Mouse (Mus musculus) frontal cortex, postnatal 36 days (tissue): ENCODE results near the gene Msi2.

Source experiments
- DNase-seq, 2 experiments: peaks; one replicate each; pipeline ENCODE4 v3.0.0; 2022; ENCODE audit warnings: low spot score in 2 of 2

Gene Msi2

DNA sequence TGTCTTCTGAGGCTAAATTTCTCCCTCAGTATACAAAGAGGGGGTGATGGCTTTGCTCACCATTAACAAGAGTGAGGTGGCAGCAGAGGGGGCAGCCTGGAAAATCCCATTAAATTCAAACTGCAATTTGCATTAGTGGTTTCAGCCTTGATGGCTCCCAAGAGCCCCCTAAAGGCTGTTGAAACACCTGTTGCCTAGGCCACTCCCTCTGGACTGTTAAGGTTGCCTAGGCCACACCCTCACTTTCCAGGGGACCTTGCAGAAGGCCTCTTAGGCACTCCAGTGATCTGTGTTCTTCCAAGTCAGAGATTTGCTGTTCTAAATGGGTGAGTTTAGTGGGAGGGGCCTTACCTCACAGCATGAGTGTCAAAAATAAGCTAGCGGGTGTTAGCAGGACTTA lies 232.3 kb downstream of the Msi2 start:
- no peak for DNase-seq

GRCm38 (mm10) chr11:88485088-88485487 lies 233.2 kb downstream of the Msi2 start:
- no peak for DNase-seq

DNA sequence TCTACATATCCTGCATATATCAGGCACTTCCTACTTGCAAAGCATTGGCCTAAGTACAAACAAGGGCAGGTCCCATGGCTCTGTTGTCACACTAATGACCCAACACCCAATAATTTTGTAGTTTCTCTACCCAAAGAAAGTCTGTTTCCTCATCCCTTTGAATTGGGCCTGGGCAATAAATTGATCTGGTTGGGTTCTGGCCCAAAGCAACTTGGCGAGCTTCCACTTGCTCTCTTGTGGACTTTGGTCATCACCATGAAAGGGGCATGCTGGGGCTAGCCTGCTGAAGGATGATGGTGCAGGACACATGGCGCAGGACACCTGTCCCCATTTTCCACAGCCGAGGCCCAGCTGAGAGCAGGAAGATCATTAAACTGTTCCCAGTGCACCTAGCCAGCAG lies 234.3 kb downstream of the Msi2 start:
- DNase-seq, result no peak

DNA sequence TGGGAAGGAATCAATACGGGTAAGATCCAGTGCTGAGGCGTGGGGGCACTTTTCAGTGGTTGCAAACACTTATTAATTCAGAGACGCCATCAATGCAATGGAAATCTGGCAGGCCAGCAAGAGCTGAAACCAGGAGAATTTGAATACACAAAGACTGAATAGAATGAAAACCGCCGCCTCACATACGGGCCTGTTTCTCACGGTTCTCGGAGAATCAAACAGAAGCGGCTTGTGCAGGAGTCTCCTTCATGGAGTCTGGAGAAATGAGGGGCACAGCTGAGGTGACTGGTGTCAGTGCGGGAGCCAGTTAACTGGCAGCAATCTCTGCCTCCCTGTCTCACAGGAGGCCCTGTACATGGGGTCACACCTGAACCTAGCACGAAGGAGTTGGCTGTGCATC lies 235.7 kb downstream of the Msi2 start:
- peak in 1 of 2 experiments; percentile 44 for DNase-seq

GRCm38 (mm10) chr11:88482236-88482635 lies 236.1 kb downstream of the Msi2 start:
- DNase-seq, result no peak

DNA sequence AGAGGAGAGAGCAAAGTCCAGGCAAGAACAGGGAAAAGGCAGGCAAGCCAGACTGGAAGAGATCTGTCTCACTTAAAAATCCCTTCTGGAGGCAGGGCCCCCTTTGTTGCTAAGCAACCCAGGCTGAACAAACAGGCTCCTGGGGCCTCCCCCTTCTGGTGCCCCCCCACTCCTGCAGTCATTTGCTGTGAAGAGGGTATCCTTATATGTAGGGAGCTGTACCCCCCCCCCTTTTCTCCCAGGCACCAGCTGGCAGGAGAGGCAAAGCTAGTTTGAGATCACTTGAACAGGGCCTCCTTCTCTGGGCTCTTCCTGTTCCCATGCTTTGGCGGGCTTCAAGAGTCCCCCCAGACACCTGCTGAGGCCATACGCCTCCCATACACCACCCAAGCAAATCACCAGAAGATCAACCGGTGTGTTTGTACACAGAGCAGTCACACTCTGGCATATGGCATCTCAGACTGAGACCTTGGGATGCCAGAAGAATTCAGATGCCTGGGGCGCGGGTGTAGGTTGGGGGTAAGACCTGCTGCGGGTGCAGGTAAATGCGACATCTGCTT lies 236.6 kb downstream of the Msi2 start:
- peak in 1 of 2 experiments; percentile 9 for DNase-seq

DNA sequence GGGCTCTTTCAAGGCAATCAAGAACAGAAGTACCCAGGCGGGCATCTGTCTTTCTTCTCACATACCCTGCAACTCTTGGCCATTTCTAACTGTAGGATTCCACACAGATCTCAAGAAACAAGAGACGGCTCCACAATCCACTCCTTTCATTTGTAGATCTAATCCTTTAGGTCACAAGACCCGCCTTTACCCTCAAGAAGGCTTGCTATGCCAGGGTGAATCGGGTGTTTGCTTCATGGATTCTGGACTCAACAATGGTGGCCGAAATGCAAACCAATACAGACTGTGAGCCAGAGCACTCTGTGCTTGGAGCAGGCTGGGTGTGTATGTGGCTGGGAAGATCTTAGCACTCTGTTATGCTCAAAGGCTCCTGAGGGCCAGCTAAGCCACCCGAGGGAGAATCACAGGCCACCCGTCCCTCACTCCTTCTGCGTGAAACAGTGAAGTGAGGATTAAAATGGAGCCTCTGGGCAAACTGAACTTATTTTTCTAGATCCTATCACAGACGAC lies 237.2 kb downstream of the Msi2 start:
- no peak for DNase-seq

DNA sequence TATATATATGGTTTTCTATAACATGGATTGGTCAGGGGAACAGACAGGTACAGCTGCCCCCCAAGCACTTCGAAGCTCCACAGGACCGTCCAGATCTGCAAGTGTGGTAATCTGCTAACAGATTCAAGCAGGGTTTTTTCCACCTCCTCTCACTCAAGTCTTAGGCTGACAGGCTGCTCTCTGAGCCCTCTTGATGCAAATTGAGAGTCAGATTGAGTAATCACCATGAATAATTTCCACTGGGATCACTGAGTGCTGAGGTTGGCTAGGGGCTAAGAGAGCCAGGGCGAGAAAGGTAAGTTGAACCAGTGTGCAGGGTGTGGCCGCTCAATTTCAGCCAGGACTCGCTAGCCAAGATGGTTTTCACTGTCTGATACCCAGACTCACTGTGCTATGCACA lies 238.8 kb downstream of the Msi2 start:
- DNase-seq, result no peak

GRCm38 (mm10) chr11:88474889-88475440 lies 243.3 kb downstream of the Msi2 start:
- DNase-seq, result no peak

- DNase-seq, result no peak
These were observed 245.6 kb downstream of the Msi2 start for GRCm38 (mm10) chr11:88472731-88473130.

DNA sequence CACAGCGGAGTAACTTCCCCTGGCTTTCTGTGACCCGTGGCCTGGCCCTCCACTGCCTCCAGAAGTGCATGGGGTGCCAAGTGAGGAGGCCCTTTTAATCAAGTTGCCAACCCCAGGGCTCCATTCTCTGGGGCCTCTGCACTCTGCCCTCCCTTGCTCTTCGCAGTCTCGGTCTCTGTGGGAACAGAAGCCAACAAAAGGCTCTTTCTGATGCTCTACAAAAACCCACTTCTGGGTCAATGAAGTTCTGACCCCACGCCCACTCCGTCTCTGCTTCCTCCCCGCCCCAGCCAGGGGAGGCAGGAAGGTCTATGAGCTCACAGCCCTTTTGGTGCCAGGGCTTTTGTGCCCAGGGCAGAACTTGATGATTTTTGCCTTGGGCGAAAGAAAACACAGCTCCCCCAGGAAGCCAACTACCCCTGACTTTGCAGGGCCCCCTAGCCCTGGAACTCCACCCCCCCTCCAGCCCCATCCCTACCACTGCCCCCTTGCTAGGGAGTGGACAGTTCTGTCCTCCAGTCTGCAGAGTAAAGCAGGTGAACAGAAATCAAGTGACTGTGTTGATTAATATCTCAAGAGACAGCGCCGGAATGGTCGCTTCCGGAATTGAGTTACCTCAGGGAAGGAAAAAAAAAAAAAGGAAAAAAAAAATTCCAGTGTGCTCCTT lies 246.2 kb downstream of the Msi2 start:
- DNase-seq, result peak in 1 of 2 experiments; percentile 40

GRCm38 (mm10) chr11:88470599-88470998 lies 247.7 kb downstream of the Msi2 start:
- no peak for DNase-seq

GRCm38 (mm10) chr11:88468996-88469395 lies 249.3 kb downstream of the Msi2 start:
- no peak for DNase-seq

- peak; percentile 25 to 39 for DNase-seq
These were observed 250.6 kb downstream of the Msi2 start for GRCm38 (mm10) chr11:88467498-88468245.

- no peak for DNase-seq
These were observed 254.4 kb downstream of the Msi2 start for GRCm38 (mm10) chr11:88463951-88464350.

- no peak for DNase-seq
These were observed 255.5 kb downstream of the Msi2 start for GRCm38 (mm10) chr11:88462789-88463188.

DNA sequence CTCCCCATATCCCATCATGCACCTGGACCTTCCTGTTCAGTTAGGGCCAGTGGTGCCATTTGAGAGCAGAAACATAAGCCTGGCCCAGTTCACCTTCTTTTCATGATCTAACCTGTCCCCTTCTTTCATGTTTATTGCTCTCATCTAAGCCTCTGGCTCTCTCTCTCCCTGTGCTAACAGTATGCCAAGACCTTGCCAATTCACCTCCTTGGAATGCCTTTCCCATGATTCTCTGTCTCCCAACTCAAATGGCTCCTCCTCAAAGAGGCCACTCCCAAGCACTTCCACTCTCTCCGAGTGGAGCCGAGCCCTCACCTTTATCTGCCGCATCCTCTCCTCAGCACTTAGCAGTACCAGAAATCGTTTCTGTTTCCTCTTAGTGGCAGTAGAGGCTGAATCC lies 256.7 kb downstream of the Msi2 start:
- DNase-seq, result no peak

GRCm38 (mm10) chr11:88459946-88460736 lies 258.2 kb downstream of the Msi2 start:
- DNase-seq, result no peak

DNA sequence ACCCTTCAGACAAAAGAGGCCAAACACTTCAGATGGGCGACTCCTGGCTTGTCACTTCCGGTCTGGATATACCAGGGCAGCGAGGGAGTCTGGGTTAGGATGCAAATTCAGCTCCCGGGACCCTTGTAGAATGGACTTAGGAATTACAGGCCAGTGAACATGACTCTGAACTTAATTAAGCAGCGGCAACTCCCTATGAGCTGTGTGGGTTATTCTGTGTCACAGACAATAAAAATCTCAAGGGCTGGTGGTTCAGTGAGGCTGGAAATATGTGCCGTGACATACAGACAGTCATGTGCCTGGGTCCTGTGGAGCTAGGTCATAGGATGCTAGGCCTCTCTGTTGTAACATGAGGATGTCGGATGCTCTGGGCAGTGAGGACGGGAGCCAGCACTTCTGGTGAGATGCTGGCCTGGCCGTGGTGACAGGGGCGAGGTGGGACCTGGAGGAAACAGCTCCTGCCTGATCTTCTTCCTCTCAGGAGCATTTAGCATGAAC lies 261.0 kb downstream of the Msi2 start:
- DNase-seq, result no peak

DNA sequence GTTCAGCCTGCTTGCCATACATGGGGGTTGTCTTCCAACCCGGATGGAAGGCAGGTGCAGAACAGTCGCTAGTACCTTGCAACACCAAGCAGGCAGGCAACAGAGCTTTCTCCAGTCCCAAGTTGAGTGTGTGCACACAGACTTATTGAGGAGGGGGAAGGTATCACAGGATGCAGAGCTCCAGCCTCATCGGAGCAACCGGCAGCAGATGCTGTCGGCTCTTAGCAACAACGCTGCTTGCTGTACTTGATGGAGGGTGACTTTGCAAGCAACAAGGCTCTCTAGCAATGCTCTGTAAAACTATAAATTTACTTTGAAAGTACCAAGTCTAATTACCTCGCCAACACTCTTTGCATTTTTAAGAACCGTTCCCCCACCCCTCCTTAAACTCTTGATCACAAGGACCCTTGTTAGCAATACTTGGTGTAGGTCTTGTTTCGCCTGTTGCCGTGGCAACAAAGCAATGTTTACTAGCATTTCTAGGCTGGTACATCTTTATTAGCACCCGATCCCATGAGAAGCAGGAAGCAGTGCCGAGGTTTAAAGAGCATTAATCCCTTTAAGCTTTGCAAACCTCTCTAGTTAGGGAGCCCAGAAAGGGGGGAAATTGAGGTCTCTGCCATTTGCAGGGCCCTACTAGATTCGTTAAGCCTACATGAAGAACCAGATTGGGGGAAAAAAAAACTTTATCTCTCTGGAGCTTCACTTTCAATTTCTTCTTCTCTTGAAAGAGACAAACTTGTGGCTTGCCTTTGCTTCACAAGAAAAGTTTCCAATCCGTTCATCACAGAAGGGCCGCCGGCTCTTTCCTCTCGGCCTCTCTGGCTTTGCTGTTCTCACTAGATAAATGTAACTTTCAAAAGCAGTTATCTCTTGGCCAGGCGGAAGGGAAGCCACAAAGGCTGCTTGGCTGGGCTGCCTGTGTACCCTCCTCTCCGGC lies 263.2 kb downstream of the Msi2 start:
- DNase-seq, result no peak
